Mouse (Mus musculus) limb, embryonic 13.5 days (tissue): ENCODE measurements around the gene Phf19. TPM values are rescaled to one million over a fixed set of nuclear protein-coding genes. Genes with fewer than 3 reads are reported as not detected.

Experiments
- ATAC-seq: fragments of 200-750 bp; cut with Nextera tagmentation; 2 replicates; pipeline ENCODE4 v1.8.0; 2017; ENCODE audit warnings: low read depth, moderate number of reproducible peaks, moderate TSS enrichment; ENCODE audit not compliant: low FRiP score
- H3K27ac ChIP-seq: fragments of 300-500 bp; sonication (generic); 2 replicates; pipeline ENCODE4 v1.5.1; 2015; ENCODE audit warnings: inconsistent platforms, mild to moderate bottlenecking, moderate library complexity
- H3K27me3 ChIP-seq: fragments of 300-500 bp; sonication (generic); 2 replicates; pipeline ENCODE4 v1.6.1; 2015; ENCODE audit warnings: mild to moderate bottlenecking, inconsistent platforms
- H3K36me3 ChIP-seq: fragments of 300-500 bp; sonication (generic); 2 replicates; pipeline ENCODE4 v1.6.1; 2015; ENCODE audit warnings: inconsistent platforms, mild to moderate bottlenecking, moderate library complexity
- H3K4me1 ChIP-seq: fragments of 300-500 bp; sonication (generic); 2 replicates; pipeline ENCODE4 v1.6.1; 2015; ENCODE audit warnings: inconsistent platforms
- H3K4me2 ChIP-seq: fragments of 300-500 bp; sonication (generic); replicated peaks from 2 replicates; pipeline ENCODE4 v1.6.1; 2015; ENCODE audit warnings: inconsistent platforms, mild to moderate bottlenecking, moderate library complexity
- H3K4me3 ChIP-seq: fragments of 300-500 bp; sonication (generic); 2 replicates; pipeline ENCODE4 v1.5.1; 2015; ENCODE audit warnings: moderate library complexity, mild to moderate bottlenecking, inconsistent platforms
- H3K9ac ChIP-seq: fragments of 300-500 bp; sonication (generic); 2 replicates; pipeline ENCODE4 v1.6.1; 2015; ENCODE audit warnings: mild to moderate bottlenecking, inconsistent platforms
- H3K9me3 ChIP-seq: fragments of 300-500 bp; sonication (generic); 2 replicates; pipeline ENCODE4 v1.6.1; 2016; ENCODE audit warnings: inconsistent platforms
- WGBS: fragments of 180-500 bp; shearing (Covaris S2); methylation state at CpG from one replicate; pipeline ENCODE4 v1.1.7; 2015; 5-methylcytosine and 5-hydroxymethylcytosine counted together
- polyA plus RNA-seq: library from polyadenylated mRNA; unstranded; fragments of >200 nt; fragmentation: Nextera tagmentation; extraction: Ambion mirVana; gene quantifications from 2 replicates; pipeline ENCODE4 v1.2.1, GENCODE M21; 2015

Gene Phf19
- 1.6 and 2.6 TPM in 2 replicates for polyA plus RNA-seq

GRCm38 (mm10) chr2:34913218-34914068, at the start of gene Phf19:
Gene Phf19 (minus strand): TSS chr2:34914026.
- Histone ChIP-seq H3K27me3 (peaks cover 95% of the 10 kb centered on the region), H3K9ac (peak within 1 kb of the TSS; percentile 51), H3K27ac (no peak within 1 kb of the TSS), H3K9me3 (no peaks in the 10 kb centered on the region), H3K4me2 (peak within 1 kb of the TSS; percentile 92), H3K4me3 (peak within 1 kb of the TSS; percentile 57), H3K36me3 (no peaks in the 10 kb centered on the region), H3K4me1 (peaks cover 12% of the 10 kb centered on the region)
- 0 out of 2 replicates have a peak, but pooled peaks have one; percentile 12 for ATAC-seq
- under 1% methylated on average over 62 of the region's 64 CpGs for WGBS

- Histone ChIP-seq H3K36me3 (no peaks in the 10 kb centered on the region), H3K9me3 (no peaks in the 10 kb centered on the region), H3K4me3 (no peak overlapping the region), H3K9ac (no peak overlapping the region), H3K4me2 (no peak overlapping the region), H3K27ac (no peak overlapping the region), H3K27me3 (peaks cover 22% of the 10 kb centered on the region; the same call in 1 of the 2 replicates), H3K4me1 (peaks cover 22% of the 10 kb centered on the region; the same call in 1 of the 2 replicates)
- no peak for ATAC-seq
- 78% methylated on average over 13 of the region's 13 CpGs for WGBS
These were observed 49.6 kb upstream of the Phf19 start for GRCm38 (mm10) chr2:34963371-34963956.

- Histone ChIP-seq H3K36me3 (no peaks in the 10 kb centered on the region), H3K27me3 (peaks cover 22% of the 10 kb centered on the region; the same call in 1 of the 2 replicates), H3K9me3 (no peaks in the 10 kb centered on the region), H3K4me2 (no peak overlapping the region), H3K27ac (no peak overlapping the region), H3K4me3 (no peak overlapping the region), H3K9ac (no peak overlapping the region), H3K4me1 (peaks cover 22% of the 10 kb centered on the region; the same call in 1 of the 2 replicates)
- 72% methylated on average over 9 of the region's 9 CpGs for WGBS
- no peak for ATAC-seq
These were observed 49.1 kb upstream of the Phf19 start for GRCm38 (mm10) chr2:34962893-34963292.

DNA sequence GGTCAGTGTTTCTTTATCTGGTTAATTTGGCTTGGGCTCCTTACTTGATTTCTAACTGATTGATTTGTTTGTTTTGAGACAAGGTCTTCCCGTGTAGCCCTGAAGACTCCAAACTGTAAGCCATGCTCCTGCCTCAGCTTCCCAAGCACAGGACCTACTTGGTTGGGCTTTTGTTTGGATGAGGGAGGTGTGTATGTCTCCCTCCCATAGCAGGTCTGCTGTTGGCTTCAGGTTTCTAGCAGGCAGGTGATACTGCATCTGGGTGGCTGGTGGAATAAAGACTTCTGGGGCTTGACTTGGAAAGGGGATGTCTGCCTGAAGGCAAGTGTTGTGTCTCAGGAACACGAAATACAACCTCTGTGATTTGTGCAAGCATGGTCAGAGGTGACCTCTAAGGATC, 48.4 kb upstream of the Phf19 start:
- peaks cover 22% of the 10 kb centered on the region; the same call in 1 of the 2 replicates for H3K27me3 ChIP-seq
- H3K36me3 ChIP-seq: no peaks in the 10 kb centered on the region
- WGBS: 72% methylated on average over 2 of the region's 2 CpGs
- no peak overlapping the region for H3K4me3 ChIP-seq
- H3K9me3 ChIP-seq: no peaks in the 10 kb centered on the region
- no peak overlapping the region; the same call in 1 of the 2 replicates for H3K4me2 ChIP-seq
- no peak overlapping the region for H3K27ac ChIP-seq
- no peak overlapping the region for H3K9ac ChIP-seq
- ATAC-seq: no peak
- peaks cover 22% of the 10 kb centered on the region; the same call in 1 of the 2 replicates for H3K4me1 ChIP-seq

GRCm38 (mm10) chr2:34961481-34962036, 47.7 kb upstream of the Phf19 start, which contains the start of gene Traf1:
Gene Traf1 (minus strand): TSS chr2:34961772.
- no peaks in the 10 kb centered on the region for H3K36me3 ChIP-seq
- H3K4me1 ChIP-seq: peaks cover 22% of the 10 kb centered on the region; the same call in 1 of the 2 replicates
- H3K27me3 ChIP-seq: peaks cover 26% of the 10 kb centered on the region; the same call in 1 of the 2 replicates
- H3K27ac ChIP-seq: no peak within 1 kb of the TSS
- no peaks in the 10 kb centered on the region for H3K9me3 ChIP-seq
- H3K9ac ChIP-seq: peak within 1 kb of the TSS; percentile 14
- peak within 1 kb of the TSS; percentile 33 for H3K4me3 ChIP-seq
- peak; percentile 30; the same call in 1 of the 2 replicates for ATAC-seq
- H3K4me2 ChIP-seq: peak within 1 kb of the TSS; percentile 64
- 9% methylated on average over 20 of the region's 20 CpGs for WGBS

- 63% methylated on average over 6 of the region's 6 CpGs for WGBS
- peak overlapping the region; percentile 14 for H3K9ac ChIP-seq
- H3K27ac ChIP-seq: no peak overlapping the region
- H3K4me1 ChIP-seq: peaks cover 22% of the 10 kb centered on the region; the same call in 1 of the 2 replicates
- ATAC-seq: no peak
- no peaks in the 10 kb centered on the region for H3K9me3 ChIP-seq
- peak overlapping the region; percentile 33 for H3K4me3 ChIP-seq
- H3K4me2 ChIP-seq: peak overlapping the region; percentile 64
- H3K27me3 ChIP-seq: peaks cover 26% of the 10 kb centered on the region; the same call in 1 of the 2 replicates
- H3K36me3 ChIP-seq: no peaks in the 10 kb centered on the region
These were observed 47.1 kb upstream of the Phf19 start for GRCm38 (mm10) chr2:34960966-34961365.

- Histone ChIP-seq H3K36me3 (no peaks in the 10 kb centered on the region), H3K4me3 (no peak overlapping the region), H3K9ac (no peak overlapping the region), H3K27me3 (peaks cover 26% of the 10 kb centered on the region; the same call in 1 of the 2 replicates), H3K4me1 (peaks cover 18% of the 10 kb centered on the region; the same call in 1 of the 2 replicates), H3K9me3 (no peaks in the 10 kb centered on the region), H3K4me2 (no peak overlapping the region), H3K27ac (no peak overlapping the region)
- ATAC-seq: no peak
- 85% methylated on average over 4 of the region's 5 CpGs for WGBS
These were observed 46.6 kb upstream of the Phf19 start for GRCm38 (mm10) chr2:34960466-34960865.

DNA sequence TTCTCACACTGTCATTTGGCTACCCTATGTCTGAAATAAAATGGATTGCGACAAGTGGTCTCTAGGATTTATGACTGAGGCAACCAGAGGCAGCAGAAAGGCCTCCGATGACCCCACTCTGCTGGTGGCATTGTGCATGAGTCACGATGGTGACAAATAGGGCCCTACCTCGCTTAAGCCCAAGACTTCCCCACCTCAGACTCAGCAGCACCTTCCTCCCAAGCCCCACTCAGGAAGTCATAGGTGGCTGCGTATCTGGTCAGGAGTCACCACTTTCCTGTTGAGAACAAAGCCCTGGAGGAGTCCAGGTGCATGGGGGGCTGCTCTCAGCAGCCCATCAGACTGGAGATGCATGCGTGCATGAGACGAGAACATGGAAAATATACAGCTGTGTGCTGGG, 44.8 kb upstream of the Phf19 start:
- Histone ChIP-seq H3K27ac (no peak overlapping the region), H3K4me1 (peaks cover 7% of the 10 kb centered on the region; the same call in 1 of the 2 replicates), H3K9ac (no peak overlapping the region), H3K4me2 (no peak overlapping the region), H3K4me3 (no peak overlapping the region), H3K27me3 (peaks cover 26% of the 10 kb centered on the region; the same call in 1 of the 2 replicates), H3K9me3 (no peaks in the 10 kb centered on the region), H3K36me3 (no peaks in the 10 kb centered on the region)
- ATAC-seq: no peak
- WGBS: 87% methylated on average over 7 of the region's 7 CpGs

DNA sequence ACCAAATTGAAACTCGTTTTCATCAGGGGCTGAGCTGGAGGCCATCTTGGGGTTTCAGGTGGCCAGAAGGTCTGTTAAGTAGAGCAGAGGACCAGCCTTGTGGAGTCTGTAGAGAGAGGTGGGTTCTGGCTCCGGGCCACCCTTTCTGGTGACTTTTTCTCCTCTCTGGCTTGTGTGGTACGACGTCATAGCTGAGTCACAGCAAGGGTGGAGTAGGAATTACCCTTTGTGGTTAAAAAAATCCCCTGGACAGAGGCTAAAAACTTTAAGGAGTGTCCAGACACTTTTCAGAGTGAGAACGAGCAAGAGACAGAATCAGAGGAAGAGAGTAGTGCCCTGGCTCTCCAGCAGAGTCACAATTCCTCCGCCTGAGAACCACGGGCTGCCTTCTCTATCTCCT, 44.2 kb upstream of the Phf19 start:
- 78% methylated on average over 7 of the region's 7 CpGs for WGBS
- peak overlapping the region; percentile 20; the same call in 1 of the 2 replicates for H3K9ac ChIP-seq
- peaks cover 26% of the 10 kb centered on the region; the same call in 1 of the 2 replicates for H3K27me3 ChIP-seq
- no peak overlapping the region for H3K4me3 ChIP-seq
- H3K9me3 ChIP-seq: no peaks in the 10 kb centered on the region
- H3K36me3 ChIP-seq: no peaks in the 10 kb centered on the region
- no peak overlapping the region for H3K27ac ChIP-seq
- H3K4me1 ChIP-seq: peaks cover 6% of the 10 kb centered on the region; the same call in 1 of the 2 replicates
- no peak for ATAC-seq
- no peak overlapping the region for H3K4me2 ChIP-seq

DNA sequence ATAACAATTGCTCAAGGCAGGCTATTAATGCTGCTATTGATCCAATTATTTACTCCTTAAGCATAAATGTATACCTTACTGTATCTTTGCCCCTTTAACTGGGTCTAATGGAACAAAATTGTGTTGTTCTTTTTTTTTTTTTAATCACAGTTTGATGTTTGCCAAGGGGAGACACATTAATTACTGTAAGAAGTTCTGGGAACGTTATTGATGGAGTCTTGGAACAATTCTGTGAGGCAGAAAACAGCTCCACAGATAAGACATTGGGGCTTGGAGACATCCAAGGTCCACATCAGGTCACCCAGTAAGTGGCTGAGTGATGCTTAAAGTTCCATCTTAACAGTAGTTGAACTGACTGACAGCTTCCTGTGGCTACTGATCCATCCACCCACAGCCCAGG, 43.6 kb upstream of the Phf19 start:
- Histone ChIP-seq H3K36me3 (no peaks in the 10 kb centered on the region), H3K4me1 (peaks cover 6% of the 10 kb centered on the region; the same call in 1 of the 2 replicates), H3K4me2 (no peak overlapping the region), H3K27ac (no peak overlapping the region), H3K4me3 (no peak overlapping the region), H3K9ac (peak overlapping the region; percentile 20; the same call in 1 of the 2 replicates), H3K9me3 (no peaks in the 10 kb centered on the region), H3K27me3 (peaks cover 26% of the 10 kb centered on the region; the same call in 1 of the 2 replicates)
- 63% methylated on average over 1 of the region's 1 CpGs for WGBS
- no peak for ATAC-seq

DNA sequence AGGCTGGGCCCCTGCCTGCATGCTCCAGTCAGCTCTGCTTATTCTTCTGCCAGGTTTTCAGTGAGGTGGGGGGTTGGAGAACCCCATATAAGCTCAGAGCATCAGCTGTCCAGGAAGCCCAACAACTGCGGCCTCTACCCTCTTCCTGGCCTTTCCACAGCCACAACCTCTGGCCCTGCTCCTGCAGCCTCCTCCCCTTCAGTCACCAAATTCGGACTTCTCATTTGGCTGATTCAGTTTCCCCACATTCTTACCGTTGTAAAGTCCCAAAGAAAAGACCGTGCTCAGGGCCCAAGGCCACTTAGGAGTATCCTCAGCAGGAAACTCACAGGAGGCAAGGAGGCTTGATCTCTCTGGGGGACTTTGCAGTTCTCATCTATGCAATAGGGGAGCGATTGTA, 43.1 kb upstream of the Phf19 start:
- Histone ChIP-seq H3K36me3 (no peaks in the 10 kb centered on the region), H3K27ac (no peak overlapping the region), H3K4me2 (no peak overlapping the region), H3K27me3 (peaks cover 22% of the 10 kb centered on the region; the same call in 1 of the 2 replicates), H3K9me3 (no peaks in the 10 kb centered on the region), H3K9ac (no peak overlapping the region), H3K4me1 (peaks cover 6% of the 10 kb centered on the region; the same call in 1 of the 2 replicates), H3K4me3 (no peak overlapping the region)
- 64% methylated on average over 5 of the region's 5 CpGs for WGBS
- ATAC-seq: no peak
